Mouse (Mus musculus) natural killer cell, adult 2 months (primary cell): ENCODE results near the gene Egflam.

Experiments
- DNase-seq, 2 experiments: peaks; one replicate each; pipeline ENCODE4 v3.0.0; 2022; ENCODE audit warnings: low spot score in 2 of 2

The Egflam gene

GRCm38 (mm10) chr15:7216581-7217272 is 181.5 kb downstream of the Egflam start:
- peak; percentile 14 to 79 for DNase-seq

- DNase-seq = no peak
Observed at GRCm38 (mm10) chr15:7215845-7216244, 182.3 kb downstream of the Egflam start.

GRCm38 (mm10) chr15:7213683-7214082 is 184.5 kb downstream of the Egflam start:
- no peak for DNase-seq

- no peak for DNase-seq
Observed at GRCm38 (mm10) chr15:7208180-7208579, 190.0 kb downstream of the Egflam start.

- no peak for DNase-seq
Observed at GRCm38 (mm10) chr15:7207292-7207691, 190.9 kb downstream of the Egflam start.

GRCm38 (mm10) chr15:7206110-7206509 is 192.1 kb downstream of the Egflam start:
- no peak for DNase-seq

- DNase-seq = no peak
Observed at GRCm38 (mm10) chr15:7204917-7205316, 193.3 kb downstream of the Egflam start.

- DNase-seq = no peak
Observed at GRCm38 (mm10) chr15:7203606-7204330, 194.4 kb downstream of the Egflam start.

GRCm38 (mm10) chr15:7202981-7203380 is 195.2 kb downstream of the Egflam start:
- DNase-seq = no peak

GRCm38 (mm10) chr15:7201421-7202380 is 196.5 kb downstream of the Egflam start:
- no peak for DNase-seq

- no peak for DNase-seq
Observed at GRCm38 (mm10) chr15:7200286-7200685, 197.9 kb downstream of the Egflam start.

- DNase-seq = no peak
Observed at GRCm38 (mm10) chr15:7198816-7199215, 199.4 kb downstream of the Egflam start.

GRCm38 (mm10) chr15:7197652-7198445 is 200.3 kb downstream of the Egflam start:
- no peak for DNase-seq

- no peak for DNase-seq
Observed at GRCm38 (mm10) chr15:7194748-7195221, 203.4 kb downstream of the Egflam start.

- no peak for DNase-seq
Observed at GRCm38 (mm10) chr15:7194147-7194720, 204.0 kb downstream of the Egflam start.

- DNase-seq = no peak
Observed at GRCm38 (mm10) chr15:7192582-7192981, 205.6 kb downstream of the Egflam start.

GRCm38 (mm10) chr15:7191074-7191473 is 207.1 kb downstream of the Egflam start:
- DNase-seq = no peak

GRCm38 (mm10) chr15:7189678-7190454 is 208.3 kb downstream of the Egflam start:
- DNase-seq = no peak

GRCm38 (mm10) chr15:7187682-7188081 is 210.5 kb downstream of the Egflam start:
- no peak for DNase-seq

- no peak for DNase-seq
Observed at GRCm38 (mm10) chr15:7180576-7180975, 217.6 kb downstream of the Egflam start.
